Mouse (Mus musculus): Measurements from ENCODE around the gene Spire2. TPM values are rescaled to one million over a fixed set of nuclear protein-coding genes. Genes with fewer than 3 reads are reported as not detected.
"Not testable (repeated sequence)": the region's sequence is repeated elsewhere in the genome, so short reads cannot be mapped to it uniquely, and the experiment has no call there.

Gene Spire2
- polyA plus RNA-seq, 1 experiment from 2014 or later = 3.4 TPM

- Histone ChIP-seq H3K27me3 (peaks cover 57% of the 10 kb centered on the region), H3K4me3 (replicated peaks) (no peak overlapping the region), H3K9me3 (replicated peaks) (no peaks in the 10 kb centered on the region), H3K4me2 (replicated peaks) (no peak overlapping the region), H3K9ac (no peak overlapping the region), H3K4me1 (peaks cover 31% of the 10 kb centered on the region), H3K27ac (replicated peaks) (no peak overlapping the region), H3K36me3 (no peaks in the 10 kb centered on the region)
- ATAC-seq (ENCODE audit: insufficient number of reproducible peaks, low FRiP score, low TSS enrichment, low read depth) = no peak
- 52% methylated on average over 8 of the region's 8 CpGs for WGBS
Observed at GRCm38 (mm10) chr8:123410049-123410587, 77.6 kb downstream of the Spire2 start.

DNA sequence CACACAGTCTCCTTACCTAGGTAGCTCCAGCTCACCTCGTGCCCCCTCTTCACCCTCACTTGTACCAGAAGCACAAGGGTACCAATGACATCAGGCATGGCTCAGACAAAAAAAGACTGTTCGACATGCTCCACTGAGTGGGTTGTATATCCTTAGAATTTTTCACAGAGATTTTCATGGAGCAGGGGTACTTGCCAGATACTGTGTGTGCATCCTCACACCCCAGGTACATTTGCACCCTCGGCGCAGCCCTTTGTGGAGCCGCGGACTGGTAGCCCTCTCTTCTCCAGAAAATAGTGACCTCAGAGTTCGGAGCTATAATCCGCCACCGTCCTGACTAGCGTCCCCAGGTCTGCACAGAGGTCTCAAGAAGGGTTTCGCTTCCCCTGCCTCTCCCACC is 78.3 kb downstream of the Spire2 start:
- Histone ChIP-seq H3K4me2 (replicated peaks) (peak overlapping the region; percentile 67), H3K9me3 (replicated peaks) (no peaks in the 10 kb centered on the region), H3K27ac (replicated peaks) (no peak overlapping the region), H3K4me3 (replicated peaks) (peak overlapping the region; percentile 42), H3K27me3 (peaks cover 57% of the 10 kb centered on the region), H3K4me1 (peaks cover 31% of the 10 kb centered on the region), H3K9ac (no peak overlapping the region), H3K36me3 (no peaks in the 10 kb centered on the region)
- no peak for ATAC-seq (ENCODE audit: insufficient number of reproducible peaks, low FRiP score, low TSS enrichment, low read depth)
- 7% methylated on average over 11 of the region's 11 CpGs for WGBS

GRCm38 (mm10) chr8:123411246-123411645 is 78.7 kb downstream of the Spire2 start, which contains the start of gene Tubb3:
TSS of gene Tubb3 (plus strand) at chr8:123411424.
- WGBS = under 1% methylated on average over 29 of the region's 29 CpGs
- peak within 1 kb of the TSS; percentile 60; the same call in 1 of the 2 replicates for H3K27ac ChIP-seq (replicated peaks)
- H3K36me3 ChIP-seq = no peaks in the 10 kb centered on the region
- H3K9ac ChIP-seq = no peak within 1 kb of the TSS
- H3K27me3 ChIP-seq = peaks cover 57% of the 10 kb centered on the region
- peak within 1 kb of the TSS; percentile 42 for H3K4me3 ChIP-seq (replicated peaks)
- H3K4me1 ChIP-seq = peaks cover 31% of the 10 kb centered on the region
- ATAC-seq (ENCODE audit: insufficient number of reproducible peaks, low FRiP score, low TSS enrichment, low read depth) = peak; percentile 82
- H3K4me2 ChIP-seq (replicated peaks) = peak within 1 kb of the TSS; percentile 67
- H3K9me3 ChIP-seq (replicated peaks) = no peaks in the 10 kb centered on the region

- Histone ChIP-seq H3K4me2 (replicated peaks) (peak overlapping the region; percentile 67), H3K9me3 (replicated peaks) (no peaks in the 10 kb centered on the region), H3K27me3 (peaks cover 57% of the 10 kb centered on the region), H3K4me1 (peaks cover 27% of the 10 kb centered on the region), H3K27ac (replicated peaks) (peak overlapping the region; percentile 60; the same call in 1 of the 2 replicates), H3K36me3 (no peaks in the 10 kb centered on the region), H3K4me3 (replicated peaks) (peak overlapping the region; percentile 42), H3K9ac (no peak overlapping the region)
- WGBS = 2% methylated on average over 16 of the region's 16 CpGs
- ATAC-seq (ENCODE audit: insufficient number of reproducible peaks, low FRiP score, low TSS enrichment, low read depth) = no peak
Observed at GRCm38 (mm10) chr8:123411781-123412327, 79.3 kb downstream of the Spire2 start.

GRCm38 (mm10) chr8:123412560-123413170 is 80.2 kb downstream of the Spire2 start:
- no peak overlapping the region for H3K9ac ChIP-seq
- WGBS = 3% methylated on average over 12 of the region's 12 CpGs
- H3K4me3 ChIP-seq (replicated peaks) = peak overlapping the region; percentile 42
- ATAC-seq (ENCODE audit: insufficient number of reproducible peaks, low FRiP score, low TSS enrichment, low read depth) = peak; percentile 60
- H3K27ac ChIP-seq (replicated peaks) = no peak overlapping the region
- H3K9me3 ChIP-seq (replicated peaks) = no peaks in the 10 kb centered on the region
- H3K27me3 ChIP-seq = peaks cover 50% of the 10 kb centered on the region
- H3K36me3 ChIP-seq = no peaks in the 10 kb centered on the region
- no peak overlapping the region for H3K4me2 ChIP-seq (replicated peaks)
- H3K4me1 ChIP-seq = peaks cover 23% of the 10 kb centered on the region

DNA sequence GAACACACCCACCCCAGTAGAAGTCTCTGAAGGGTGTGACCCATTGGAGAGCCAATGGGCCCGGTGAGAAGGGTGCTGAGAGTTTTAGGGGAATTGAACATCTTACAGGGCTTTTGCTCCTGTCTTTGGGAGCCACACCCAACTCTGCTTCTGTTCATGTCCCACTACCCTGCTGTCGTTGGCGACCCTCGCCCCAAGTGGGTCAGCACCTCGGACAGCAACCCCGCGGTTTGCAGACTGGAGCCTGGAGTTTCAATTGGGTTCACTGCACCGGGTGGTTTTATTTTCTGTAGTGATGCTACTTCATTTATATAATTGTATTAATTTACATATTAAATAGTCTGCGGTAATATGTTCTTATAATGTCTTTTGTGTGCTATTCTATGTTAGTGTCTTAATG is 81.7 kb downstream of the Spire2 start:
- H3K4me3 ChIP-seq (replicated peaks) = no peak overlapping the region
- H3K9ac ChIP-seq = no peak overlapping the region
- no peaks in the 10 kb centered on the region for H3K36me3 ChIP-seq
- peaks cover 23% of the 10 kb centered on the region for H3K4me1 ChIP-seq
- H3K9me3 ChIP-seq (replicated peaks) = no peaks in the 10 kb centered on the region
- WGBS = 9% methylated on average over 9 of the region's 9 CpGs
- 0 out of 2 replicates have a peak overlapping the region, but pooled peaks have one; percentile 2 for H3K4me2 ChIP-seq (replicated peaks)
- no peak for ATAC-seq (ENCODE audit: insufficient number of reproducible peaks, low FRiP score, low TSS enrichment, low read depth)
- H3K27me3 ChIP-seq = peaks cover 39% of the 10 kb centered on the region
- H3K27ac ChIP-seq (replicated peaks) = no peak overlapping the region

DNA sequence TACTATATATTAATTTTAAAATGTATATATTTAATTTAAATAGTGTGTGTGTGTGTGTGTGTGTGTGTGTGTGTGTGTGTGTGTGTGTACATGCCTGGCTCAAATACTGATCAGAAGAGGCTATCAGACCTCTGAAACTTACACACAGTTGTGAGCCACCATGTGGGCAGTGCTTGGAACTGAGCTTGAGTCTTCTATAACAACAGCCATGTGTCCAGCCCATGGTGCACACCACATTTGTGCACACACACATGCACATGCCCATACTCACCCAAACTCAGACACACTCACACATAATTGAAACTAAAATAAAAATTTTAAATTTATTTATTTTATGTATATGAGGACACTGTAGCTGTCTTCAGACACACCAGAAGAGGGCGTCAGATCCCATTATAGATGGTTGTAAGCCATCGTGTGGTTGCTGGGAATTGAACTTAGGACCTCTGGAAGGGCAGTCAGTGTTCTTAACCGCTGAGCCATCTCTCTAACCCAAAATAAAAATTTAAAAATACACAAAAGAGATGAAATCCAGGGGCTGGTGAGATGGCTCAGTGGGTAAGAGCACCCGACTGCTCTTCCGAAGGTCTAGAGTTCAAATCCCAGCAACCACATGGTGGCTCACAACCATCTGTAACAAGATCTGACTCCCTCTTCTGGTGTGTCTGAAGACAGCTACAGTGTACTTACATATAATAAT is 82.6 kb downstream of the Spire2 start:
- not testable (repeated sequence) for H3K4me2 ChIP-seq (replicated peaks); H3K4me3 ChIP-seq (replicated peaks); H3K9ac ChIP-seq; H3K36me3 ChIP-seq; H3K27ac ChIP-seq (replicated peaks); ATAC-seq (ENCODE audit: insufficient number of reproducible peaks, low FRiP score, low TSS enrichment, low read depth); H3K9me3 ChIP-seq (replicated peaks)
- Histone ChIP-seq H3K27me3 (peaks cover 30% of the 10 kb centered on the region), H3K4me1 (peaks cover 21% of the 10 kb centered on the region)
- 80% methylated on average over 5 of the region's 5 CpGs for WGBS

GRCm38 (mm10) chr8:123415967-123416943 is 83.7 kb downstream of the Spire2 start:
- H3K4me2 ChIP-seq (replicated peaks) = no peak overlapping the region
- H3K36me3 ChIP-seq = no peaks in the 10 kb centered on the region
- H3K4me3 ChIP-seq (replicated peaks) = no peak overlapping the region
- peaks cover 19% of the 10 kb centered on the region for H3K27me3 ChIP-seq
- WGBS = 70% methylated on average over 8 of the region's 8 CpGs
- no peak overlapping the region for H3K27ac ChIP-seq (replicated peaks)
- ATAC-seq (ENCODE audit: insufficient number of reproducible peaks, low FRiP score, low TSS enrichment, low read depth) = no peak
- peaks cover 13% of the 10 kb centered on the region for H3K4me1 ChIP-seq
- H3K9me3 ChIP-seq (replicated peaks) = no peaks in the 10 kb centered on the region
- no peak overlapping the region for H3K9ac ChIP-seq

DNA sequence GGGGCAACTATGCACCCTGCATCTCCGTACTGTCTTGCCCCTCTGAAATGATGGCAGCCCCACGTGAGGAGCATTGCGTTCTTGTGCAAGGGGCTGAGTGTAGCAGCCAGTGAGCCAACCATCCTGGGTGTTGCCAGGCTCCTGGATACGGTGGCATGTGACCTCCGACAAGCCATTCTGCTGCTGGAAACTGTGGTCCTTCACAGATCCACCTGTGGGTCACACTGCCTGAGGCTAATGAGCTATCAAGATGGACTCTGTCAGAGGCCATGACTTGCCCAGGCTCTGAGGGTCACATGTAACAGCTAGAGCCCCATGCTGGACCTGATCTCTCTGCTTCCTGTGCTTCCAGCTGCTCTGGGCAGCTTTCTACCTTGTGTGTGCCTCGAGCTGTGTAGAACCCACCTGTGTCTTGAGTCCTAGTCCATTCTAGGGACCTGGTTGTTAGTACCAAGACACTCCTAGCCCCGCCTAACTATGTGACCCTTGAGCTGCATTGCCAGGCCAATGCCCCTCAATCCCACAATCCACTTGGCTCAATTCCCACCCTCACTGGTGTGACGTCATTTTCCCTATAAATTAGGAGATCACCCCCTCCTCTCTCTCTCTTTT is 84.5 kb downstream of the Spire2 start:
- Histone ChIP-seq H3K4me1 (peaks cover 5% of the 10 kb centered on the region), H3K9me3 (replicated peaks) (no peaks in the 10 kb centered on the region), H3K27me3 (peaks cover 11% of the 10 kb centered on the region), H3K9ac (no peak overlapping the region), H3K4me2 (replicated peaks) (no peak overlapping the region), H3K4me3 (replicated peaks) (no peak overlapping the region), H3K36me3 (no peaks in the 10 kb centered on the region), H3K27ac (replicated peaks) (no peak overlapping the region)
- ATAC-seq (ENCODE audit: insufficient number of reproducible peaks, low FRiP score, low TSS enrichment, low read depth) = no peak
- WGBS = 71% methylated on average over 8 of the region's 8 CpGs

Measured in embryonic facial prominence, embryonic 15.5 days (tissue).